Mouse (Mus musculus): ENCODE measurements around the gene Orm3.

- no peak for TF ChIP-seq CTCF (IDR thresholded peaks at IDR 0.05; ENCODE audit: control insufficient read depth, insufficient read depth, insufficient replicate concordance, low read depth, low read length)
- TF ChIP-seq POLR2A (IDR thresholded peaks at IDR 0.05; ENCODE audit: control insufficient read depth, low read depth, low read length), result no peak
These were observed 12.4 kb upstream of the Orm3 start for GRCm38 (mm10) chr4:63343608-63344007.

Data from testis, adult 2 months (tissue).